Mouse (Mus musculus) heart, embryonic 13.5 days (tissue): ENCODE data around the gene Prr5l. TPM values are rescaled to one million over a fixed set of nuclear protein-coding genes. Genes with fewer than 3 reads are reported as not detected.

Source experiments
- ATAC-seq: fragments of 200-750 bp; cut with Nextera tagmentation; 2 replicates; pipeline ENCODE4 v1.8.0; 2017; ENCODE audit warnings: moderate TSS enrichment; ENCODE audit not compliant: insufficient number of reproducible peaks, low FRiP score, low TSS enrichment; ENCODE audit errors: extremely low read depth
- H3K27ac ChIP-seq: fragments of 300-500 bp; sonication (generic); replicated peaks from 2 replicates; pipeline ENCODE4 v1.5.1; 2015; ENCODE audit warnings: moderate library complexity, mild to moderate bottlenecking, inconsistent platforms
- H3K27me3 ChIP-seq: fragments of 300-500 bp; sonication (generic); replicated peaks from 2 replicates; pipeline ENCODE4 v1.6.1; 2015; ENCODE audit warnings: mild to moderate bottlenecking, inconsistent platforms
- H3K36me3 ChIP-seq: fragments of 300-500 bp; sonication (generic); 2 replicates; pipeline ENCODE4 v1.6.1; 2015; ENCODE audit warnings: mild to moderate bottlenecking, inconsistent platforms
- H3K4me1 ChIP-seq: fragments of 300-500 bp; sonication (generic); 2 replicates; pipeline ENCODE4 v1.6.1; 2015; ENCODE audit warnings: inconsistent platforms
- H3K4me2 ChIP-seq: fragments of 300-500 bp; sonication (generic); 2 replicates; pipeline ENCODE4 v1.6.1; 2015; ENCODE audit warnings: inconsistent platforms, mild to moderate bottlenecking, moderate library complexity
- H3K4me3 ChIP-seq: fragments of 300-500 bp; sonication (generic); 2 replicates; pipeline ENCODE4 v1.5.1; 2015; ENCODE audit warnings: moderate library complexity, mild to moderate bottlenecking, inconsistent platforms
- H3K9ac ChIP-seq: fragments of 300-500 bp; sonication (generic); 2 replicates; pipeline ENCODE4 v1.6.1; 2015; ENCODE audit warnings: inconsistent platforms, mild to moderate bottlenecking, moderate library complexity
- H3K9me3 ChIP-seq: fragments of 300-500 bp; sonication (generic); 2 replicates; pipeline ENCODE4 v1.6.1; 2016; ENCODE audit warnings: inconsistent platforms
- WGBS: fragments of 180-500 bp; shearing (Covaris S2); methylation state at CpG from one replicate; pipeline ENCODE4 v1.1.7; 2015; ENCODE audit warnings: mixed read lengths; 5-methylcytosine and 5-hydroxymethylcytosine counted together
- polyA plus RNA-seq: library from polyadenylated mRNA; unstranded; fragments of >200 nt; fragmentation: Nextera tagmentation; extraction: Ambion mirVana; gene quantifications from 2 replicates; pipeline ENCODE4 v1.2.1, GENCODE M21; 2015

Prr5l gene
- polyA plus RNA-seq, 1 experiment from 2014 or later, result 8.9 TPM

DNA sequence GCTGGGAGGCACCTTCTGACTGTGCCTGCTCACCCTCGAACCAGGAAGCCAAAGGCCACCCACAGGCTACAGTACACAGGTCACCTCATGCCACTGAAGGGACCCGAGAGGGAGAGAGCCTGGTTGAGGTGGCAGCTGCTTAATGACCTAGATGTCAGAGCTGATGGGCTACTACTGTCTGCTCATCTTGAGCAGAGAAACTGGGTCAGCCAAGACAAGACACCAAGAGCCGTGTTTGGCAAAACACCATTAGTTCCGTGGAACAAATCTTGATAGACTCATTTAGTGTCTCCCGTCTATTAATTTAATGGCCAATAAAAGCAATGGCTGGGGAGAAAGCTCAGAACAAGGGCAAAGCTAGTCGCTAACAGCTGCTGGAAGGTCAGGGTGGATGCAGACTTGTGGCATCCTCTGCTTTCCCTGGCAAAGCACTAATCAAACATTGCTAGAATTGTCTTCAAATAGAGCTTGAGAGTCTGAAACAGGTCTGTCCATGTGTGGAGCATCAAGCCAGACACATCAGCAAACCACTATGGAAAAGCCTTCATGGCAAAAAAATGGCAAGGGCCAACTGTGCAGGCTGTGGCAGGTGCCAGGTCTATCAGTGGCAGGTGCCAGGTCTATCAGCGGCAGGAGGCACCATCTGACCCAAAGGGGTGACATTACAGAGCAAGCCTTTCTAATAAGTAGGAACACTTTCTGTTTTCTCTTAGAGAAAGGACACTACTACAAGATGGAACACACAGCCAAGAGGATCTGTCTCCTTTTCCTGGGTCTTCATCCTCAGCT, 140.6 kb downstream of the Prr5l start:
- Histone ChIP-seq H3K4me3 (no peak overlapping the region), H3K27ac (no peak overlapping the region), H3K36me3 (0 out of 2 replicates have a peak, but pooled peaks cover 3% of the 10 kb centered on the region), H3K4me2 (no peak overlapping the region), H3K27me3 (no peaks in the 10 kb centered on the region), H3K9ac (no peak overlapping the region), H3K9me3 (no peaks in the 10 kb centered on the region), H3K4me1 (peaks cover 8% of the 10 kb centered on the region; the same call in 1 of the 2 replicates)
- ATAC-seq, result no peak
- WGBS, result 75% methylated on average over 7 of the region's 7 CpGs

DNA sequence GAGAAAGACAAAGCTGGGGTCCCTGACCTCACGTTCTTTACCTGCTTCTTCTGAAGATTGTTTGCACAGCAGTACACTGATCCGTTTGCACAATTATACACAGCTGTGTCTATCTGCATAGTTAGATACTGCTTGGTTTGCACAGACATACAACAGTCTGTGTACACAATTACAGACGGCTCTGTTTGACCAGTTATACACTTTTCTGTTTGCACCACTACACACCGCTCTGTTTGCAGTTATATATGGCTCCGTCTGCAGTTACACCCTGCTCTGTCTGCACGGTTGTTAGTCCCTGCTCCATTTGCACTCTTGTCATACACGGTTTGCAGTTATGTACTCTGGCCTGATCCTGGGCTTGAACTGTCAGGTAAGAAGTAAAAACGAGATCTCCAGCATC, 141.2 kb downstream of the Prr5l start:
- WGBS, result 78% methylated on average over 8 of the region's 8 CpGs
- H3K27me3 ChIP-seq, result no peaks in the 10 kb centered on the region
- ATAC-seq, result no peak
- H3K36me3 ChIP-seq, result 0 out of 2 replicates have a peak, but pooled peaks cover 3% of the 10 kb centered on the region
- H3K4me2 ChIP-seq, result no peak overlapping the region
- peaks cover 5% of the 10 kb centered on the region; the same call in 1 of the 2 replicates for H3K4me1 ChIP-seq
- no peaks in the 10 kb centered on the region for H3K9me3 ChIP-seq
- no peak overlapping the region for H3K9ac ChIP-seq
- H3K27ac ChIP-seq, result no peak overlapping the region
- H3K4me3 ChIP-seq, result no peak overlapping the region

- H3K27me3 ChIP-seq, result no peaks in the 10 kb centered on the region
- no peak overlapping the region for H3K4me2 ChIP-seq
- no peak overlapping the region for H3K4me3 ChIP-seq
- ATAC-seq, result no peak
- 0 out of 2 replicates have a peak, but pooled peaks cover 3% of the 10 kb centered on the region for H3K36me3 ChIP-seq
- H3K27ac ChIP-seq, result no peak overlapping the region
- no peaks in the 10 kb centered on the region for H3K9me3 ChIP-seq
- WGBS, result 57% methylated on average over 5 of the region's 5 CpGs
- no peak overlapping the region for H3K9ac ChIP-seq
- H3K4me1 ChIP-seq, result no peaks in the 10 kb centered on the region
Observed at GRCm38 (mm10) chr2:101739914-101740313, 142.9 kb downstream of the Prr5l start.

GRCm38 (mm10) chr2:101733564-101733963, 149.3 kb downstream of the Prr5l start:
- Histone ChIP-seq H3K9me3 (no peaks in the 10 kb centered on the region), H3K4me2 (no peak overlapping the region), H3K27me3 (no peaks in the 10 kb centered on the region), H3K27ac (no peak overlapping the region), H3K4me3 (no peak overlapping the region), H3K4me1 (peaks cover 6% of the 10 kb centered on the region), H3K9ac (no peak overlapping the region), H3K36me3 (peaks cover 13% of the 10 kb centered on the region)
- 67% methylated on average over 3 of the region's 3 CpGs for WGBS
- ATAC-seq, result no peak

DNA sequence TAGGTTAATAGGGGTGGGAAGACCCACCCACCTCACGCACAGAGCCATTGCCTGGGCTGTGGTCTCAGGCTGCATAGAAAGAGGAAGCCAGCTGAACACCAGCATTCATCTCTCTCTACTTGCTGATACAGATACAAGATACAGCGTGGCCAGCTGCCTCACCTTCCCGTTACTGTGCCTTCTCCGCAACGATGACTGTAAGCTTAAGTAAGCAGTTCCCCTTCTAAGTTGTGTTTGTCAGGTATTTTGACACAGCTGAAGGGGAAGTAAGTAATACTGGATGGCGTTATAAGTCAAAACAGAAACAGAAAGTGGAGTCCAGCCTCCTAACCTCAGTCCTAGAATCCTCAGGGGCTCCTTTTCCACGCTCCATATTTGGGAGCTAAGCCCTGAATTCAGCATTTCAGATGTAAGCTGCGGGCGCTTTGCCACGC, 150.0 kb downstream of the Prr5l start:
- H3K9ac ChIP-seq, result no peak overlapping the region
- no peak for ATAC-seq
- no peak overlapping the region for H3K4me3 ChIP-seq
- H3K27ac ChIP-seq, result no peak overlapping the region
- no peak overlapping the region for H3K4me2 ChIP-seq
- no peaks in the 10 kb centered on the region for H3K27me3 ChIP-seq
- H3K36me3 ChIP-seq, result peaks cover 13% of the 10 kb centered on the region
- H3K4me1 ChIP-seq, result peaks cover 6% of the 10 kb centered on the region
- WGBS, result 72% methylated on average over 10 of the region's 10 CpGs
- H3K9me3 ChIP-seq, result no peaks in the 10 kb centered on the region

- Histone ChIP-seq H3K9me3 (no peaks in the 10 kb centered on the region), H3K36me3 (peaks cover 13% of the 10 kb centered on the region), H3K4me2 (no peak overlapping the region), H3K27ac (no peak overlapping the region), H3K27me3 (no peaks in the 10 kb centered on the region), H3K9ac (no peak overlapping the region), H3K4me1 (peaks cover 6% of the 10 kb centered on the region), H3K4me3 (no peak overlapping the region)
- ATAC-seq, result no peak
Observed at GRCm38 (mm10) chr2:101730972-101731371, 151.9 kb downstream of the Prr5l start.

GRCm38 (mm10) chr2:101729472-101729871, 153.4 kb downstream of the Prr5l start:
- 25% methylated on average over 1 of the region's 1 CpGs for WGBS
- H3K27ac ChIP-seq, result no peak overlapping the region

GRCm38 (mm10) chr2:101727787-101728186, 155.0 kb downstream of the Prr5l start:
- H3K9me3 ChIP-seq, result no peaks in the 10 kb centered on the region
- no peak overlapping the region for H3K4me3 ChIP-seq
- peaks cover 7% of the 10 kb centered on the region; the same call in 1 of the 2 replicates for H3K36me3 ChIP-seq
- no peak overlapping the region for H3K4me2 ChIP-seq
- no peak overlapping the region for H3K9ac ChIP-seq
- H3K27me3 ChIP-seq, result no peaks in the 10 kb centered on the region
- no peak overlapping the region for H3K27ac ChIP-seq
- peaks cover 19% of the 10 kb centered on the region for H3K4me1 ChIP-seq
- ATAC-seq, result no peak

More at GRCm38 (mm10) chr2:101729472-101729871, 153.4 kb downstream of the Prr5l start:
- Histone ChIP-seq H3K27me3 (no peaks in the 10 kb centered on the region), H3K4me1 (peaks cover 6% of the 10 kb centered on the region), H3K9me3 (no peaks in the 10 kb centered on the region), H3K4me3 (no peak overlapping the region), H3K4me2 (no peak overlapping the region), H3K36me3 (peaks cover 10% of the 10 kb centered on the region), H3K9ac (no peak overlapping the region)
- no peak for ATAC-seq

DNA sequence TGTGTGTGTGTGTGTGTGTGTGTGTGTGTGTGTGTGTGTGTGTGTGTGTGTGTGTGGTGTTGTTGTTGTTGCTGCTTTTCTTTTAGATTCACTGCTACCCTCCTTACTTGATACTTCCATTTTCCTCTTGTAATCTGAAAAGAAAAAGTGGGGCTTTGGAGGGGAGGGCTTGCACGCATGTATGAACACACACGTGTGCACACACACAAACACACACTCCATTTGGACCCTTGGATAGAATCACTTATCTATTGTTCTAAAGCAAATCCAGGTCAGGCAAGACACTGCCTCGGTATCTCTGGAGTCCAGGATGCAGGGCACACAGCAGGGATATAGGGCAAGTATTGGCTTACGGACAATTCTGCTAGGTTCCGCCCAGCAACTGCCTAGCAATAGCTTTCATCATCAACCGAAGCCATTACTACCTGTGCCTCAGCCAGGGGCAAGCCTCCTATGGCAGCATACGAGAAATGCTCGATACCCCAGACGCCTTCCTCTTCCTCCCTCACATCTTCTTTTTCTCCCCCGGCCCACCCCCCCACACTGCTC, 159.4 kb downstream of the Prr5l start:
- Histone ChIP-seq H3K27me3 (no peaks in the 10 kb centered on the region), H3K4me2 (no peak overlapping the region), H3K27ac (peak overlapping the region; percentile 87; the same call in 1 of the 2 replicates), H3K9ac (no peak overlapping the region), H3K4me1 (peaks cover 22% of the 10 kb centered on the region), H3K9me3 (no peaks in the 10 kb centered on the region), H3K4me3 (no peak overlapping the region), H3K36me3 (peaks cover 5% of the 10 kb centered on the region; the same call in 1 of the 2 replicates)
- 64% methylated on average over 10 of the region's 10 CpGs for WGBS
- no peak for ATAC-seq

- H3K4me3 ChIP-seq, result no peak overlapping the region
- 0 out of 2 replicates have a peak overlapping the region, but pooled peaks have one; percentile 24 for H3K9ac ChIP-seq
- H3K4me1 ChIP-seq, result peaks cover 22% of the 10 kb centered on the region
- 40% methylated on average over 8 of the region's 8 CpGs for WGBS
- H3K9me3 ChIP-seq, result no peaks in the 10 kb centered on the region
- no peaks in the 10 kb centered on the region for H3K27me3 ChIP-seq
- no peak; the same call in 1 of the 2 replicates for ATAC-seq
- H3K27ac ChIP-seq, result peak overlapping the region; percentile 87
- peak overlapping the region; percentile 14; the same call in 1 of the 2 replicates for H3K4me2 ChIP-seq
- peaks cover 5% of the 10 kb centered on the region; the same call in 1 of the 2 replicates for H3K36me3 ChIP-seq
Observed at GRCm38 (mm10) chr2:101722370-101723332, 160.2 kb downstream of the Prr5l start.

- 82% methylated on average over 4 of the region's 4 CpGs for WGBS
- peaks cover 11% of the 10 kb centered on the region; the same call in 1 of the 2 replicates for H3K36me3 ChIP-seq
- H3K4me3 ChIP-seq, result no peak overlapping the region
- H3K27ac ChIP-seq, result no peak overlapping the region
- H3K4me2 ChIP-seq, result no peak overlapping the region
- H3K4me1 ChIP-seq, result peaks cover 22% of the 10 kb centered on the region
- no peak overlapping the region for H3K9ac ChIP-seq
- H3K9me3 ChIP-seq, result no peaks in the 10 kb centered on the region
- ATAC-seq, result no peak
- no peaks in the 10 kb centered on the region for H3K27me3 ChIP-seq
Observed at GRCm38 (mm10) chr2:101721835-101722234, 161.0 kb downstream of the Prr5l start.
